Mouse (Mus musculus) small intestine, adult 2 months (tissue): ENCODE measurements at regions not wholly inside any gene's neighbourhood (a gene's known extent, or its start where the extent isn't known, plus 50 kb on each side); places are given as distances from the start of the nearest gene placed in this dataset.

Experiments
- H3K27ac ChIP-seq: fragments of 200-500 bp; 2 replicates; pipeline ENCODE4 v1.5.1; 2012; ENCODE audit warnings: low read depth, low read length, control low read depth, inconsistent platforms; ENCODE audit not compliant: insufficient read depth
- H3K27me3 ChIP-seq: fragments of 200-500 bp; 2 replicates; pipeline ENCODE4 v1.6.1; 2012; ENCODE audit warnings: mild to moderate bottlenecking, moderate library complexity, low read length, inconsistent platforms; ENCODE audit not compliant: control insufficient read depth, insufficient read depth
- H3K36me3 ChIP-seq: fragments of 200-500 bp; 2 replicates; pipeline ENCODE4 v1.6.1; 2012; ENCODE audit warnings: mild to moderate bottlenecking, low read length, control low read depth, inconsistent platforms; ENCODE audit not compliant: control insufficient read depth, insufficient read depth
- H3K4me1 ChIP-seq: fragments of 200-500 bp; 2 replicates; pipeline ENCODE4 v1.6.1; 2012; ENCODE audit warnings: low read length, inconsistent platforms, mixed read lengths; ENCODE audit not compliant: control insufficient read depth, insufficient read depth, insufficient read length
- H3K4me3 ChIP-seq: fragments of 200-500 bp; 2 replicates; pipeline ENCODE4 v1.5.1; 2012; ENCODE audit warnings: low read depth, mild to moderate bottlenecking, control low read depth, inconsistent platforms, low read length, moderate library complexity
- CTCF ChIP-seq: fragments of 200-500 bp; IDR thresholded peaks from 2 replicates; pipeline ENCODE4 v1.5.1; 2012; ENCODE audit warnings: low read depth, mild to moderate bottlenecking, control low read depth, inconsistent platforms, low read length, moderate library complexity, mixed read lengths; ENCODE audit not compliant: insufficient replicate concordance, insufficient read length; ENCODE audit errors: extremely low read depth
- POLR2A ChIP-seq: fragments of 200-500 bp; IDR thresholded peaks from 2 replicates; pipeline ENCODE4 v1.6.1; 2012; ENCODE audit warnings: low read depth, mild to moderate bottlenecking, control low read depth, inconsistent platforms, low read length, moderate library complexity
- WGBS: fragments of 180-500 bp; shearing (Covaris S2); methylation state at CpG from one replicate; pipeline ENCODE4 v1.1.7; 2018; 5-methylcytosine and 5-hydroxymethylcytosine counted together

DNA sequence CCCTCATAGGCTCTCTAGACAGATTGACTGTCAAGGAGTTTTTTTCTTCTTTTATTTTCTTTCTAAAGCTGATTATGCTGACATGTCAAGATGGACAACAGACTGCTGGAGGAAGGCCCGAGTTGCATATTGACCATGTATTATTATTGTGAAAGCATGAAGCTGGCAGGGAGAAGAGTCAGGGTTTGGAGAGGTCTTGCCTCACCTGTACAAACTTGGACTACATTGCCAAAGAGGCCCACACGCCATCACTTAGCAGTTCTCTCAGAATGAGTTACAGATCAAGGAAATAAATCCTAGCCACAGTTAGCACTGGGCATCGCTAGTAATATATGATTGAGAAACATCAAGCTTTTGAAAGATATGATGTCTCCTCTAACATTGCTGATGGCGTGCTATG is 54.9 kb upstream of the Bmp2 start:
- Histone ChIP-seq H3K36me3 (no peaks in the 10 kb centered on the region), H3K27me3 (no peaks in the 10 kb centered on the region), H3K4me1 (peaks cover 14% of the 10 kb centered on the region; the same call in 1 of the 2 replicates), H3K4me3 (no peak overlapping the region), H3K27ac (no peak overlapping the region)
- TF ChIP-seq CTCF: no peak
- TF ChIP-seq POLR2A: no peak
- 84% methylated on average over 4 of the region's 4 CpGs for WGBS

DNA sequence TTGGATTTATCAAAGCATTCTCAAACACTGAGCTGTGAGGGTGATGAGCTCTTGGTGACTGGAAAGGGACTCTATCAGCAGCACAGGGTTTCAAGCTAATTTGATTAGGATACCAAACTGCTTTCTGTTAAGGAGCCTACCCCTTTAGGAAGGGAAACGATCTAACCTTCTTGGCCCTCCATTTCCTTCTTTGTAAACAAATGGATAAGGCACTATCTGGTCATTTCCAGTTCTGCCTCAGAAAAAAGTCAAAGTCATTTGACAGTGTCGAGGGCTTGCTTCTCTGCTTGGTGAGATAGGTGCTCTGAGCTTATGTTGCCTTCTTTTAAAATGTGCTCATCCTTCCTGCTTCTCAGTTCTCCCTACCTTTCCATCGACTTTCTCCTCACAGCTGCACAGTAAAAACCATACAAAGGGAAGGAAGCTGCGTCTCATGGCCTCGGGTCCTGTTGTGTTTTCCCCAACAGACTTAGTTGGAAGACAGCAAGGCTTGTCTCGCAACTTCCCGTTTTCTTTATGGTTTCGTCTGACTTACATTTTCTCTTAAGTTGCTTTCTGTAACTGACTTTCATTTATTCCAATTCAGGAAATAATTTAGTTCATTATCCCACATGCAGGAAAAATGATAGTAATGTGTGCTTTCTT is 54.3 kb upstream of the Bmp2 start:
- no peak overlapping the region for H3K4me3 ChIP-seq
- H3K36me3 ChIP-seq: no peaks in the 10 kb centered on the region
- H3K4me1 ChIP-seq: peaks cover 18% of the 10 kb centered on the region; the same call in 1 of the 2 replicates
- no peak overlapping the region for H3K27ac ChIP-seq
- H3K27me3 ChIP-seq: no peaks in the 10 kb centered on the region
- 58% methylated on average over 8 of the region's 8 CpGs for WGBS
- TF ChIP-seq CTCF (no peak), POLR2A (no peak)

DNA sequence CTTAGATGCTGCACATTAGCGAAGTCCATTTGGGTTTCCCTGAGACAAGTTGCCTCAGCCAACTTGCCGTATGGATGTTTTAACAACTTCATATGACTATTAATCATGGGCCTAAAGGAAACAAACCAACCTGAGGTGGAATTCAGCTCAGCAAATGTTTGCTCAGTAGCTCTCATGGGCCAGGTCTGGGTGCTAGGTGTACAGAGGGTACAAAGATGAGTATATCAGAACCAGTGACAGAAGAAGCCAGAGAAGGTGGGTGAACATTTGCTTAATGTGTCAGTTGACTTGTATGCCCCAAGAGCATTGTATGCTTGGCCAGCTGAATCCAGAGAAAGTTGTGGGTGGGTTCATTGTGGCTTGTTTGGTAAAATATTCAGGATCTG is 53.8 kb upstream of the Bmp2 start:
- H3K36me3 ChIP-seq: no peaks in the 10 kb centered on the region
- H3K4me3 ChIP-seq: no peak overlapping the region
- WGBS: 56% methylated on average over 2 of the region's 2 CpGs
- H3K27ac ChIP-seq: peak overlapping the region; percentile 54
- H3K27me3 ChIP-seq: no peaks in the 10 kb centered on the region
- H3K4me1 ChIP-seq: peaks cover 21% of the 10 kb centered on the region; the same call in 1 of the 2 replicates
- TF ChIP-seq CTCF (no peak), POLR2A (no peak)

DNA sequence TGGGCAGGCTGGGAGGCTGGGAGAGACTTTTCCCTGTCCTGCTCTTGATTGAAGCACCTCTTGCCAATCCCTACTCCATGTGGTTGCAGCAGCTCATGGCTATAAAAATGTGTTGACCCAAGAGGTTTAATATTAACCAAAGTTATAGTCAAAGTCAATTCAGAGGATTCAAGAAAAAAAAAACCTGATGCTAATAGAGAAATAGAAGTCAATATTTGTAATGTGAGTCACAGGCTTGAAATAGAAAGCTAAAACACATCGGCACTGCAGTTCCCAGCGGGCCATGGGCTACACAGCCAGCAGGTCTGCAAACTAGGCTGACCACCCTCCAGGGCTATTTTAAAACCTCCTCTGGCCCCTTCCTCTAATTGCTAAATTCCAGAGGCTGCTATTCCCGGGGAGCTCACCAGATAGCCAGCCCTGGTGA is 53.2 kb upstream of the Bmp2 start:
- peak overlapping the region; percentile 71 for H3K27ac ChIP-seq
- no peak for TF ChIP-seq CTCF
- no peak for TF ChIP-seq POLR2A
- WGBS: 20% methylated on average over 3 of the region's 3 CpGs

DNA sequence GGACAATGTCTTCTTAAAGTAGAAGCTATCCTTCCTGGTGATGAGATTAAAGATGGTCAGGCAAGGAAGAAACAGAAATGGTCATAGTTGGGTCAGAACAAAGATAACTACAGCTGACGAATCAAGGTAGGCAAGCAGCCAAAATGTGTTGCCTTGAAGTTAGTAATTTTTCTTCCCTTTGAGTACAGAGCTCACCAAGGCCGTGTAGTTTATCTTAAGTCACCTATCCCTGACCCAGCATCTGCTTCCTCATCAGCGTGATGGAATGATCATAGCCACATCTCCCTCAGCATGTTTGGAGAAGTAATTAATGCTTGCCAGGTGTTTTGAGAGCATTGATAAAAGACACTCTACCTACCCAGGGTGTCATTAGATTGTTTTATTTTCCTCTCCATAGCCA is 52.1 kb upstream of the Bmp2 start:
- WGBS: 8% methylated on average over 3 of the region's 3 CpGs

More for the DNA sequence above, 53.2 kb upstream of the Bmp2 start:
- H3K4me3 ChIP-seq: no peak overlapping the region
- no peaks in the 10 kb centered on the region for H3K27me3 ChIP-seq
- no peaks in the 10 kb centered on the region for H3K36me3 ChIP-seq
- peaks cover 22% of the 10 kb centered on the region; the same call in 1 of the 2 replicates for H3K4me1 ChIP-seq

More for the DNA sequence above, 52.1 kb upstream of the Bmp2 start:
- Histone ChIP-seq H3K4me1 (peaks cover 25% of the 10 kb centered on the region; the same call in 1 of the 2 replicates), H3K36me3 (no peaks in the 10 kb centered on the region), H3K27ac (peak overlapping the region; percentile 46), H3K27me3 (no peaks in the 10 kb centered on the region), H3K4me3 (no peak overlapping the region)
- TF ChIP-seq POLR2A: no peak
- no peak for TF ChIP-seq CTCF
